Mouse (Mus musculus) testis, adult 2 months (tissue): ENCODE data around the gene Rtp1.

ENCODE experiments used
- CTCF ChIP-seq: fragments of 200-500 bp; IDR thresholded peaks from 2 replicates; pipeline ENCODE4 v1.5.1; 2012; ENCODE audit warnings: low read depth, mild to moderate bottlenecking, inconsistent platforms, low read length, moderate library complexity; ENCODE audit not compliant: control insufficient read depth, insufficient read depth, insufficient replicate concordance
- POLR2A ChIP-seq: fragments of 200-500 bp; IDR thresholded peaks from 2 replicates; pipeline ENCODE4 v1.6.1; 2012; ENCODE audit warnings: low read depth, mild to moderate bottlenecking, inconsistent platforms, low read length, moderate library complexity; ENCODE audit not compliant: control insufficient read depth

DNA sequence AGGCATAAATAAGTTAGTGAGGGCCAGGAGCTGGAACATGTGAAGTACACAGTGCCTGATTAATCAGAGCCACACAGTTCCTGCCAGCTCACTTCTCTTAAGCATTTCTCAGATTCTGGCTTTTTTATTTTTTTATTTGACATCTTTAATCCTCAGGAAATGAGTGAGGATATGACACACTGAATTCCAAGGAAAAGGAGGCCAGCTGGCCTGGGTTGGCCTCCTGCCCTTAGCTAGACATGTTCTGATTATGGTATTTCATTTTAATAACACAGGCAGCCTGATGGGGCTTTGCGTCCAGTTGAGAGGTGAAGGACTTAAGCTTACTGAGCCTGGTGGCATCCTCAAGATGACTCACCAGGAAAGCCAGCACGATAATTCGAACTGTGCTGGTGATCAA is 27.6 kb downstream of the Rtp1 start:
- TF ChIP-seq POLR2A (no peak), CTCF (no peak)
